Mouse (Mus musculus) ES-Bruce4 (cell line): ENCODE data around the gene Sh3d21. TPM values are rescaled to one million over a fixed set of nuclear protein-coding genes. Genes with fewer than 3 reads are reported as not detected.

Experiments used
- H3K27ac ChIP-seq: 2 replicates; pipeline ENCODE4 v1.5.1; 2012; ENCODE audit warnings: low read length, inconsistent platforms; ENCODE audit not compliant: insufficient read depth
- H3K27me3 ChIP-seq: 2 replicates; pipeline ENCODE4 v1.6.1; 2012; ENCODE audit warnings: mild to moderate bottlenecking, low read length, inconsistent platforms; ENCODE audit not compliant: control insufficient read depth, poor library complexity, insufficient read depth, severe bottlenecking
- H3K36me3 ChIP-seq: 2 replicates; pipeline ENCODE4 v1.6.1; 2012; ENCODE audit warnings: inconsistent platforms, mild to moderate bottlenecking, low read length, moderate library complexity; ENCODE audit not compliant: control insufficient read depth, poor library complexity, insufficient read depth, severe bottlenecking
- H3K4me1 ChIP-seq: one replicate; pipeline ENCODE4 v1.8.1; 2011; ENCODE audit warnings: low read length; ENCODE audit not compliant: control insufficient read depth, insufficient read depth
- H3K4me3 ChIP-seq: 2 replicates; pipeline ENCODE4 v1.5.1; 2011; ENCODE audit warnings: low read depth, mild to moderate bottlenecking, low read length
- H3K9ac ChIP-seq: 2 replicates; pipeline ENCODE4 v1.6.1; 2012; ENCODE audit warnings: low read depth, mild to moderate bottlenecking, inconsistent platforms; ENCODE audit not compliant: poor library complexity, severe bottlenecking
- H3K9me3 ChIP-seq: replicated peaks from 2 replicates; pipeline ENCODE4 v1.6.1; 2012; ENCODE audit warnings: mild to moderate bottlenecking, low read length, inconsistent platforms; ENCODE audit not compliant: control insufficient read depth, poor library complexity, insufficient read depth, severe bottlenecking
- CTCF ChIP-seq: IDR thresholded peaks from one replicate; pipeline ENCODE4 v1.8.1; 2011; ENCODE audit warnings: low read depth, low read length
- EP300 ChIP-seq: IDR thresholded peaks from 2 replicates; pipeline ENCODE4 v1.6.1; 2011; ENCODE audit warnings: low read depth, low read length; ENCODE audit not compliant: insufficient read depth
- POLR2A ChIP-seq: IDR thresholded peaks from one replicate; pipeline ENCODE4 v1.8.1; 2011; ENCODE audit warnings: low read length; ENCODE audit not compliant: insufficient read depth
- polyA plus RNA-seq: library from polyadenylated mRNA; stranded (reverse); fragments of >200 nt; gene quantifications from 2 replicates; pipeline ENCODE4 v1.2.4, GENCODE M21; 2011; ENCODE audit warnings: low read depth; ENCODE audit not compliant: missing spikeins, insufficient read depth, insufficient read length

Sh3d21 gene
- polyA plus RNA-seq, 1 experiment: 6.0 TPM

- peak within 1 kb of the TSS; percentile 94 for H3K9ac ChIP-seq
- H3K4me1 ChIP-seq: peaks cover 3% of the 10 kb centered on the region
- no peaks in the 10 kb centered on the region for H3K9me3 ChIP-seq
- peak within 1 kb of the TSS; percentile 99 for H3K4me3 ChIP-seq
- no peak for TF ChIP-seq CTCF
- peak; percentile 13 for TF ChIP-seq POLR2A
- peak; percentile 59; the same call in 1 of the 2 replicates for TF ChIP-seq EP300
- peaks cover 13% of the 10 kb centered on the region for H3K36me3 ChIP-seq
- peak within 1 kb of the TSS; percentile 93 for H3K27ac ChIP-seq
- H3K27me3 ChIP-seq: no peaks in the 10 kb centered on the region
These were observed 39.3 kb upstream of the Sh3d21 start, which contains the start of gene Thrap3 for GRCm38 (mm10) chr4:126202303-126203181. Thrap3 (minus strand) TSS chr4:126202760.

DNA sequence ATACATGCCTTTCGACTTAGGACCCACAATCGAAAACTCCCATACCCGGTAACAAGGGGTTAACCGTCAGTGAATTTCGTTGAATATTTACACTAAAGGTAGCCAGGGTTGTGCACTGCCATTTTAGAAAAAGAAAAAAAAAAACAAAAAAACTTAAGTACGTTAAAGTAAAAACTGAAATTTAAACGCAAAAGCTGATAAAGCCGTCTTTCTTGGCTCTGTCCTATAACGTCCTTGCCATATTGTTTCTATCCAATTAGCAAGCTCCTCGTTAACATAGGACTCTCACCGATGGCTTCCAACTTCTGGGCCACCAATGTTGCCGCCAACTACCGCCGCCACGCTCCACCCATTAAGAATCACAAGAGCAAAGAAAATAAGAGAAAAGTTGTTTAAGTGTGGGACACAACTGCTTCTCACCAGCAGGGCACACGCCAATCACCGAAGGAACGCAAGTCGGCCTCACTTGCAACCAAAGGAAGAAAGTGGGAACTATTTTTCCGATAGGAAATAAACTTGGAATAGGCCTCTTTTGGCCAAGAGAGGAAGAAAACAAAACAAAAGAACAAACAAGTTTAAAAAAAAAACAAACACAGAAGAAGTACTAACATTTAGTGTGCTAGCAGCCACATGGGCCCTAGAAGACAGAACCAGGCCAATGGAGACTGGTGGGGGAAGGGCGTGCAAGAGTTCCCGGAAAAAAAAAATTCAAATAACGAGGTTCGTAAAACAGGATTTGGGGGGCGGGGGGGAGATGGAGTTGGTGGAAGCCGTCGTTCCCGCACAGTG is 38.4 kb upstream of the Sh3d21 start:
- Histone ChIP-seq H3K4me3 (peak overlapping the region; percentile 99), H3K27me3 (no peaks in the 10 kb centered on the region), H3K36me3 (peaks cover 16% of the 10 kb centered on the region), H3K9me3 (no peaks in the 10 kb centered on the region), H3K4me1 (peaks cover 3% of the 10 kb centered on the region), H3K9ac (peak overlapping the region; percentile 94), H3K27ac (peak overlapping the region; percentile 93)
- no peak for TF ChIP-seq CTCF
- no peak for TF ChIP-seq EP300
- no peak for TF ChIP-seq POLR2A

DNA sequence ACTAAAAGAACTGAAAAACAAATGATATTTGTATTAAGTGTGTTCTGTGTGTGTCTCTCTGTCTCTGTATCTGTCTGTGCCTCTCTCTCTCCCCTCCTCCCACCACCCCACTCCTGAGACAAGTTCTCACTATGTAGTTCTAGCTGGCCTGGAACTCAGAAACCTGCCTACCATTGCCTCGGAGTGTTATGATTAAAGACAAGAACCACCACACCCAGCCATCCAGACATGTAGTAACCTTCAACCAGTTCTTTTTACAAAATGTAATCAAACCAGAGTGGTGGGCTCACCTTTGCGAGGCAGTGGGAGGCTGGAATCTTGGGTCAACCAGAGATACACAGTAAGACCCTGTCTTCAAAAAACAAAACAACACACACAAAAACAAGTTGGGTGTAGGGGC is 37.4 kb upstream of the Sh3d21 start:
- Histone ChIP-seq H3K27ac (no peak overlapping the region), H3K9me3 (no peaks in the 10 kb centered on the region), H3K9ac (peak overlapping the region; percentile 94), H3K27me3 (no peaks in the 10 kb centered on the region), H3K4me1 (peaks cover 3% of the 10 kb centered on the region), H3K36me3 (peaks cover 21% of the 10 kb centered on the region), H3K4me3 (peak overlapping the region; percentile 38)
- no peak for TF ChIP-seq EP300
- TF ChIP-seq POLR2A: no peak
- TF ChIP-seq CTCF: no peak

GRCm38 (mm10) chr4:126200036-126200435 is 36.7 kb upstream of the Sh3d21 start:
- H3K27me3 ChIP-seq: no peaks in the 10 kb centered on the region
- no peak overlapping the region for H3K27ac ChIP-seq
- H3K9me3 ChIP-seq: no peaks in the 10 kb centered on the region
- H3K4me3 ChIP-seq: no peak overlapping the region
- peak overlapping the region; percentile 94 for H3K9ac ChIP-seq
- TF ChIP-seq EP300 (no peak), CTCF (no peak), POLR2A (no peak)
- peaks cover 23% of the 10 kb centered on the region for H3K36me3 ChIP-seq
- H3K4me1 ChIP-seq: peaks cover 3% of the 10 kb centered on the region

- no peaks in the 10 kb centered on the region for H3K27me3 ChIP-seq
- peaks cover 1% of the 10 kb centered on the region for H3K4me1 ChIP-seq
- H3K27ac ChIP-seq: no peak overlapping the region
- no peak overlapping the region for H3K4me3 ChIP-seq
- H3K9me3 ChIP-seq: no peaks in the 10 kb centered on the region
- H3K9ac ChIP-seq: peak overlapping the region; percentile 94
- peaks cover 28% of the 10 kb centered on the region for H3K36me3 ChIP-seq
- TF ChIP-seq EP300: no peak
- TF ChIP-seq POLR2A: no peak
- TF ChIP-seq CTCF: no peak
These were observed 36.3 kb upstream of the Sh3d21 start for GRCm38 (mm10) chr4:126199556-126199955.
